Mouse (Mus musculus) forebrain, embryonic 14.5 days (tissue): ENCODE data around the gene Myom1. TPM values are rescaled to one million over a fixed set of nuclear protein-coding genes. Genes with fewer than 3 reads are reported as not detected.

ENCODE experiments used
- ATAC-seq: fragments of 200-750 bp; cut with Nextera tagmentation; 2 replicates; pipeline ENCODE4 v1.8.0; 2017; ENCODE audit warnings: mild to moderate bottlenecking, moderate library complexity
- DNase-seq: peaks from one replicate; pipeline ENCODE4 v3.0.0-alpha.2; 2015; ENCODE audit warnings: low spot score
- H3K27ac ChIP-seq: fragments of 300-500 bp; sonication (generic); 2 replicates; pipeline ENCODE4 v1.5.1; 2014; ENCODE audit warnings: low read depth, mild to moderate bottlenecking, control low read depth, low read length, moderate library complexity
- H3K27me3 ChIP-seq: fragments of 300-500 bp; sonication (generic); replicated peaks from 2 replicates; pipeline ENCODE4 v1.6.1; 2014; ENCODE audit warnings: low read length, control low read depth, mixed read lengths; ENCODE audit not compliant: control insufficient read depth, insufficient read depth
- H3K36me3 ChIP-seq: fragments of 300-500 bp; sonication (generic); 2 replicates; pipeline ENCODE4 v1.6.1; 2014; ENCODE audit warnings: low read length, control low read depth; ENCODE audit not compliant: control insufficient read depth, insufficient read depth
- H3K4me1 ChIP-seq: fragments of 300-500 bp; sonication (generic); 2 replicates; pipeline ENCODE4 v1.6.1; 2014; ENCODE audit warnings: antibody characterized with exemption, low read length, control low read depth; ENCODE audit not compliant: control insufficient read depth, insufficient read depth
- H3K4me2 ChIP-seq: fragments of 300-500 bp; sonication (generic); 2 replicates; pipeline ENCODE4 v1.6.1; 2014; ENCODE audit warnings: mild to moderate bottlenecking, control low read depth, low read length
- H3K4me3 ChIP-seq: fragments of 300-500 bp; sonication (generic); 2 replicates; pipeline ENCODE4 v1.5.1; 2014; ENCODE audit warnings: low read depth, low read length, control low read depth
- H3K9ac ChIP-seq: fragments of 300-500 bp; sonication (generic); 2 replicates; pipeline ENCODE4 v1.6.1; 2014; ENCODE audit warnings: mild to moderate bottlenecking, low read length, control low read depth, moderate library complexity
- H3K9me3 ChIP-seq: fragments of 300-500 bp; sonication (generic); replicated peaks from 2 replicates; pipeline ENCODE4 v1.6.1; 2016; ENCODE audit warnings: low read length, control low read depth, mixed read lengths; ENCODE audit not compliant: control insufficient read depth
- WGBS: fragments of 180-500 bp; shearing (Covaris S2); extraction: QIAGEN DNeasy Blood & Tissue Kit; methylation state at CpG from one replicate; pipeline ENCODE4 v1.1.7; 2014; 5-methylcytosine and 5-hydroxymethylcytosine counted together
- polyA plus RNA-seq: library from polyadenylated mRNA; unstranded; fragments of >200 nt; fragmentation: Nextera tagmentation; extraction: Ambion mirVana; gene quantifications from 2 replicates; pipeline ENCODE4 v1.2.1, GENCODE M21; 2014

The Myom1 gene
- polyA plus RNA-seq, 1 experiment from 2014 or later: 1.0 TPM

DNA sequence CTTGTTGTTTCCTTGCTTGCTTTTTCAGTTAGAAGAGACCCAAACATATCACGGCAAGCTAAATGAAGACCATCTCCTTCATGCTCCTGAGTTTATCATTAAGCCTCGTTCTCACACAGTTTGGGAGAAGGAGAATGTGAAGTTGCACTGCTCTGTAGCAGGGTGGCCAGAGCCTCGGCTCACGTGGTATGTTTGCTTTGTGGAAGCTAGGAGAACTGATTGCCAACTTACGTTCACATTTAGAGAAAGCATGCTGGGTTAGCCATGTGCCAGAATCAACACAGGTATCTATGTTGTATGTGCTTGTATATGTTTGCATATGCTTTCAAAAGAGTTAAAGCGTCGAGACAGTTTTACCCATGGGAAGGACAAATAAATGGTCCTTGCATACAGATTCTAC is 34.8 kb downstream of the Myom1 start:
- no peak for DNase-seq
- no peak for ATAC-seq
- no peaks in the 10 kb centered on the region for H3K36me3 ChIP-seq
- 90% methylated on average over 7 of the region's 7 CpGs for WGBS
- peaks cover 4% of the 10 kb centered on the region; the same call in 1 of the 2 replicates for H3K4me1 ChIP-seq
- H3K4me2 ChIP-seq: no peak overlapping the region
- no peak overlapping the region for H3K27ac ChIP-seq
- no peak overlapping the region for H3K9ac ChIP-seq
- H3K27me3 ChIP-seq: no peaks in the 10 kb centered on the region
- no peak overlapping the region for H3K4me3 ChIP-seq
- no peaks in the 10 kb centered on the region for H3K9me3 ChIP-seq

DNA sequence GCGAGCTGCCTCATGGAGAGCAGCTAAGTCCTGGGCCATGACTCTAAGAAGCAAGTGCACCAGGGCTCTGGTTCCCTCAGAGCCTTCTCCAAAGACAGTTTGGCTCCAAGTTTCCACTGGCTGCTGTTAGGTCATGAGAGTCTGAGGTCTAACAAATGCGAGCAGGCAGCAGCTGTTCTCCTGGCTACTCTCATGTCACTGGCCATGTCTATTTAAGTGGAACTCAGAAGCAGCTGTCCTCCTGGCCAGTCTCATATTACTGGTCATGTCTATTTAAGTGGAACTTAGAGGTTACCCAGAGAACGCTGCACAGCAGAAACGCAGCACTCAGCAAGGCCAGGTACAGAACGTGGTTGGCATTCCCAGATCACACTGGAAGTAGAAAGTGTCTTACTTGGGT is 36.4 kb downstream of the Myom1 start:
- DNase-seq (no peak), ATAC-seq (no peak)
- WGBS: 90% methylated on average over 5 of the region's 5 CpGs
- Histone ChIP-seq H3K36me3 (no peaks in the 10 kb centered on the region), H3K27ac (no peak overlapping the region), H3K9ac (no peak overlapping the region), H3K4me1 (peaks cover 4% of the 10 kb centered on the region; the same call in 1 of the 2 replicates), H3K4me2 (no peak overlapping the region), H3K4me3 (no peak overlapping the region), H3K9me3 (no peaks in the 10 kb centered on the region), H3K27me3 (no peaks in the 10 kb centered on the region)

DNA sequence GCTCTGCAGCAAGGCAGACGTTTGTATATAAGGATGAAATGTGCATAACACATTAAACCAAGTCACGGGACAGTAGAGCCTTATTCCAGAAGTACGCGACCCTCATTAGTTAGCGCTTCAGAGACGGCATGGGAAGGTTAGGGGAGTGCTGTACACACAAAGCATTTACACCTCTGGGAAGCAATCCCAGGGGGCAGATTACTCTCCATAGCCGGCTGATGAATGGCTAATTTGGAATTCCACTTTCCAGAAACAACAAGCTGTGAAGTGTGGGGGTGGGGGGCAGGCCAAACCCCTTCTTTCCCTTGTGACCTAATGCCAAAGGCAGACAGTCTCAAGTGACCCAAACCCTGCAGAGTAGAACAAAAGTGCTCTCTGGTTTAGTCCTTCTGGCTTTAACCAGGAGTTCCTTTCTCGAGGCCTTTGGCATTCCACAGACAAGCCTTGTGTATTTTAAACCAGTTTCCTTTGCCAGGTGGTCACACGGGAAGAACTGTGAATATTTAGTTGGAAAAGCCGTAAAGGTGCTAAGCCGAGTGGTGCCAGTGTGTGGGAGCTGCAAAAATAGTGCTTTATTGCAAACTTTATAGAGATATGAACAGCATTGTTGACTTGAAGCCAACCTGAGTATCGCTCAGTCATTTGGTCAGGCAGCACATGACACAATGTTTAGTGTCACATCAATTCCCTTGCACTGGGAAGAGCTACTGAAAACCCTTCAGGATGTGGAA is 37.6 kb downstream of the Myom1 start:
- peak; percentile 55 for DNase-seq
- H3K9ac ChIP-seq: no peak overlapping the region
- H3K4me2 ChIP-seq: no peak overlapping the region
- no peaks in the 10 kb centered on the region for H3K9me3 ChIP-seq
- no peaks in the 10 kb centered on the region for H3K36me3 ChIP-seq
- no peak overlapping the region for H3K27ac ChIP-seq
- H3K27me3 ChIP-seq: no peaks in the 10 kb centered on the region
- no peak overlapping the region for H3K4me3 ChIP-seq
- peaks cover 4% of the 10 kb centered on the region; the same call in 1 of the 2 replicates for H3K4me1 ChIP-seq
- WGBS: 11% methylated on average over 12 of the region's 12 CpGs
- peak; percentile 72; the same call in 1 of the 2 replicates for ATAC-seq

DNA sequence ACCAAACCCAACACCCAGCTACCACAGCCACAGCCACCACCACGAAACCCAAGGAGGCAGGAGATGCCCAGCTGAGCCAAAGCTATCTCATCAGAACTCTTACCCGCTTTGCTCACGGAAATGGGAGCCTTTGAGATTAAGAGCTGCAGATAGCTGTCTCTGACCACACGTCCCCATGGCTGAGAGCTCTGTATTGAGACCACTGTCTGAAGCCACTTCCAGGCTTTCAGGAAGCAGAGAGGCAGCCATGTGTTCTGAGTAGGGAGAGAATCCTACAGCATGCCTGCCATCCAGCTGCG is 38.1 kb downstream of the Myom1 start:
- DNase-seq: no peak
- Histone ChIP-seq H3K9ac (no peak overlapping the region), H3K36me3 (no peaks in the 10 kb centered on the region), H3K4me3 (no peak overlapping the region), H3K9me3 (no peaks in the 10 kb centered on the region), H3K4me2 (no peak overlapping the region), H3K27ac (no peak overlapping the region), H3K4me1 (peaks cover 4% of the 10 kb centered on the region; the same call in 1 of the 2 replicates), H3K27me3 (no peaks in the 10 kb centered on the region)
- WGBS: 67% methylated on average over 5 of the region's 5 CpGs
- no peak for ATAC-seq

DNA sequence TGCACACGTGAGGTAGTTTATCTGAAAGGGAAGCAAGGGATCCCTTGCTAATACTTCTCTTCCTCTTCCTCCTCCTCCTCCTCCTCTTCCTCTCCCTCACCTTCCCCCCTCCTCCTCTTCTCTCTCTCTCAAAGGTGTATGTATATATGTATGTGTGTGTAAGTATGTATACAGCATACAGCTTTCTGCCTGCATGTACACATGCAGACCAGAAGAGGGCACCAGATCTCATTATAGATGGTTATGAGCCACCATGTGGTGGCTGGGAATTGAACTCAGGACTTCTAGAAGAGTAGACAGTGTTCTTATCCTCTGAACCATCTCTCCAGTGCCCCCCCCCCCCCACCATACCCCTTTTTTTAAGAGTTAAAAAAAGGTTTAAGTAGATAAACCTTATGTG is 40.2 kb downstream of the Myom1 start:
- Histone ChIP-seq H3K4me1 (peaks cover 4% of the 10 kb centered on the region; the same call in 1 of the 2 replicates), H3K36me3 (no peaks in the 10 kb centered on the region), H3K27me3 (no peaks in the 10 kb centered on the region), H3K4me2 (no peak overlapping the region), H3K4me3 (no peak overlapping the region), H3K27ac (no peak overlapping the region), H3K9me3 (no peaks in the 10 kb centered on the region), H3K9ac (no peak overlapping the region)
- DNase-seq (no peak), ATAC-seq (no peak)
- 94% methylated on average over 1 of the region's 1 CpGs for WGBS

DNA sequence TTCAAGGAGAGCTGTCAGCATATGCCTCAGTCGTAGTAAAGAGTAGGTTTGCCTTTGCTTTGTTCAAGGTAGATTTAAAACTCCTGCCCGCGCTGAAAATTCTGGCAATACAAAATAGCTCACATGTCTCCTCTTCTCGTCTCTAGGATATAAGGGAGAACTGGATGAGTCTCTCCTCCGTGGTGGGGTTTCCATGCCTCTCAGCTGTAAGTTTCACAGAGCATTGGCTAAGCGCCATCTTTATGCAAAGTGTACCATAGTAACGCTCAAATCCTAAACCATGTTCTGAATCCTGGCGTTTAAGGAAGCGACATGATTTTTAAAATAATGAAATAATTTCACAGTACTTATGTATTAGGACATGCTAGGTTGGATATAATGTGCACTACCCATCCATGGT is 43.2 kb downstream of the Myom1 start:
- Histone ChIP-seq H3K27ac (no peak overlapping the region), H3K4me1 (no peaks in the 10 kb centered on the region), H3K4me3 (no peak overlapping the region), H3K9me3 (no peaks in the 10 kb centered on the region), H3K9ac (no peak overlapping the region), H3K4me2 (no peak overlapping the region), H3K27me3 (no peaks in the 10 kb centered on the region), H3K36me3 (no peaks in the 10 kb centered on the region)
- no peak for DNase-seq
- ATAC-seq: no peak
- WGBS: 86% methylated on average over 9 of the region's 9 CpGs

DNA sequence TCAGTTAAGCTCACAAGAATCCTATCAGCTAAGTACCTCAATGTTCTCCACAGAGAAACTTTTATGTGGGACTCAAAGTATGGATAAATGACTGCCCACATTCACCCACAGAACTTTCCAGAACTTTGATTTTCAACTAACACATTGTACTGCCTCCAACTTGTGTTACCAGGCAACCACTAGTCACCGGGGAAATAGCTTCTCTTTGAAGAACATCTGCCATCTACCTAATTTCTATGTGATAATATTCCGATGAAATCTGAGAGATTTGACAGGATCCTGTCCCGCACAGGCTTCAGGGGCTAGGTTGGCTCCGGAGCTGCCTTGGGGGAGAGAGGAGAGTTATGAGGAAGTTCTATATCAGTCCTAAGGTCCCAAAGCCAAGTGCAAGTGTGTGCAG is 44.4 kb downstream of the Myom1 start:
- DNase-seq (no peak), ATAC-seq (no peak)
- Histone ChIP-seq H3K9me3 (no peaks in the 10 kb centered on the region), H3K27me3 (no peaks in the 10 kb centered on the region), H3K4me2 (no peak overlapping the region), H3K27ac (no peak overlapping the region), H3K4me1 (no peaks in the 10 kb centered on the region), H3K9ac (no peak overlapping the region), H3K4me3 (no peak overlapping the region), H3K36me3 (no peaks in the 10 kb centered on the region)
- WGBS: 88% methylated on average over 4 of the region's 4 CpGs

DNA sequence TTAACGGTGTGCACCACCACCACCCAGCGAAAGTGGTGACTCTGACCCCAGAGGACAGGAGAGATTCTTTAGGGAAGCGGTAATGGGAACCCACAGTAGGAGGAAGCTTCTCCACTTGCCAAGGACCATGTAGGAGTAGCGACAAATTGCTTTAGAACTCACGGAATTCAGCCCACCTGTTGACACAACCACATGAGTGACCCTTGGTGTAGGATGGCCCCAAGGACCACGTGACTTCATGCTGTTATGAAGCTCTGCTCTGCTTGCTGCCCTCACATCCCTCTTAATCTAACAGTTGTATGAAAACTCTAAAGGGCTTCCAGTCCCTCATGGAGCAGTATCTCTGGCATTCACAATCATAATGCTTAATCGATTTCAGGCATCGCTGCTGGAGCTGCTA is 46.9 kb downstream of the Myom1 start:
- H3K4me3 ChIP-seq: no peak overlapping the region
- 91% methylated on average over 8 of the region's 8 CpGs for WGBS
- H3K4me2 ChIP-seq: no peak overlapping the region
- H3K36me3 ChIP-seq: no peaks in the 10 kb centered on the region
- no peaks in the 10 kb centered on the region for H3K27me3 ChIP-seq
- H3K4me1 ChIP-seq: no peaks in the 10 kb centered on the region
- H3K9me3 ChIP-seq: no peaks in the 10 kb centered on the region
- H3K27ac ChIP-seq: no peak overlapping the region
- DNase-seq (no peak), ATAC-seq (no peak)
- no peak overlapping the region for H3K9ac ChIP-seq

DNA sequence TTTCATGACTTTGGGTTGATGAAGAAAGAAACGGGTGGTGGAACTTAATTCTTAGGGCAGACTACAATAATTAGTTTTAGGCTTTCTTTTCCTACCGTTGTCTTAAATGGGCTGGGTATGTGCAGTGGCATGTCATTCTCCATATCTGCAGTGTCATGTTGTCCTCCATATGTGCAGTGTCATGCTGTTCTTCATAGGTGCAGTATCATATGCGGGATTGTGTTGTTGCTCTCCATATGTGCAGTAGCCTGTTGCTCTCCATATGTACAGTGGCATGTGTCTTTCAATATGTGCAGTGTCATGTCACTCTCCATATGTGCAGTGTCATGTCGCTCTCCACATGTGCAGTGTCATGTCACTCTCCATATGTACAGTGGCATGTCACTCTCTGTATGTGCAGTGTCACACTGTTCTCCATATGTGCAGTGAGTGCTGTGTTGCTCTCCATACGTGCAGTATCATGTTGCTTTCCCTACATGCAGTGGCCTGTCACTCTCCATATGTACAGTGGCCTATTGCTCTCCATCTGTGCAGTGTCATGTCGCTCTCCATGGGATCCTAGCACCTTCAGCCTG is 50.8 kb downstream of the Myom1 start:
- no peak overlapping the region for H3K4me2 ChIP-seq
- no peaks in the 10 kb centered on the region for H3K36me3 ChIP-seq
- DNase-seq (no peak), ATAC-seq (0 out of 2 replicates have a peak, but pooled peaks have one; percentile 12)
- no peak overlapping the region for H3K9ac ChIP-seq
- no peak overlapping the region for H3K27ac ChIP-seq
- no peak overlapping the region for H3K4me3 ChIP-seq
- no peaks in the 10 kb centered on the region for H3K27me3 ChIP-seq
- H3K4me1 ChIP-seq: no peaks in the 10 kb centered on the region
- WGBS: 87% methylated on average over 6 of the region's 6 CpGs
- no peaks in the 10 kb centered on the region for H3K9me3 ChIP-seq
